Mouse (Mus musculus): ENCODE measurements around the gene AL732309.1.
A peak's percentile ranks its signal among the peaks of the same experiment; 100 is the strongest.
"Not testable (repeated sequence)": the region's sequence is repeated elsewhere in the genome, so short reads cannot be mapped to it uniquely, and the experiment has no call there.

The AL732309.1 gene

GRCm38 (mm10) chr2:25267241-25267640, 20.6 kb upstream of the AL732309.1 start:
- no peak for DNase-seq

GRCm38 (mm10) chr2:25266720-25267119, 20.1 kb upstream of the AL732309.1 start:
- DNase-seq: peak; percentile 77

- peak; percentile 56 for DNase-seq
Observed at GRCm38 (mm10) chr2:25265897-25266656, 19.4 kb upstream of the AL732309.1 start.

GRCm38 (mm10) chr2:25264851-25265250, 18.2 kb upstream of the AL732309.1 start:
- DNase-seq: peak; percentile 81

- no peak for DNase-seq
Observed at GRCm38 (mm10) chr2:25264286-25264660, 17.6 kb upstream of the AL732309.1 start.

- no peak for DNase-seq
Observed at GRCm38 (mm10) chr2:25263623-25264285, 17.1 kb upstream of the AL732309.1 start.

GRCm38 (mm10) chr2:25262795-25263622, 16.3 kb upstream of the AL732309.1 start:
- DNase-seq: no peak

- DNase-seq: peak; percentile 98
Observed at GRCm38 (mm10) chr2:25262291-25262767, 15.7 kb upstream of the AL732309.1 start, which contains the start of gene Tprn. Tprn (plus strand) TSS chr2:25262618.

- no peak for DNase-seq
Observed at GRCm38 (mm10) chr2:25261870-25262269, 15.2 kb upstream of the AL732309.1 start.

- DNase-seq: no peak
Observed at GRCm38 (mm10) chr2:25258887-25259286, 12.2 kb upstream of the AL732309.1 start.

GRCm38 (mm10) chr2:25257250-25257649, 10.6 kb upstream of the AL732309.1 start:
- not testable (repeated sequence) for DNase-seq

- DNase-seq: peak; percentile 70
Observed at GRCm38 (mm10) chr2:25256443-25257109, 9.9 kb upstream of the AL732309.1 start.

- DNase-seq: peak; percentile 90
Observed at GRCm38 (mm10) chr2:25255284-25255779, 8.7 kb upstream of the AL732309.1 start, which contains the start of gene Tmem203. Tmem203 (plus strand) TSS chr2:25255439.

- no peak for DNase-seq
Observed at GRCm38 (mm10) chr2:25252331-25252730, 5.7 kb upstream of the AL732309.1 start.

GRCm38 (mm10) chr2:25244144-25244543, 2.5 kb downstream of the AL732309.1 start:
- DNase-seq: no peak

GRCm38 (mm10) chr2:25243342-25243741, 3.3 kb downstream of the AL732309.1 start:
- no peak for DNase-seq

GRCm38 (mm10) chr2:25242101-25242506, 4.6 kb downstream of the AL732309.1 start, which contains the start of the genes Rnf208 and Cysrt1:
Rnf208 (plus strand) TSS chr2:25242255.
Cysrt1 (minus strand) TSS chr2:25242452.
- DNase-seq: no peak

- DNase-seq: no peak
Observed at GRCm38 (mm10) chr2:25241438-25241775, 5.3 kb downstream of the AL732309.1 start.

GRCm38 (mm10) chr2:25240723-25241437, 5.8 kb downstream of the AL732309.1 start:
- DNase-seq: peak; percentile 88

GRCm38 (mm10) chr2:25240310-25240709, 6.4 kb downstream of the AL732309.1 start:
- no peak for DNase-seq

- DNase-seq: no peak
Observed at GRCm38 (mm10) chr2:25239766-25240165, 6.9 kb downstream of the AL732309.1 start.
